Mouse (Mus musculus) liver, embryonic 13.5 days (tissue): ENCODE measurements around the gene Capg. TPM values are rescaled to one million over a fixed set of nuclear protein-coding genes. Genes with fewer than 3 reads are reported as not detected.

Experiments used
- ATAC-seq: fragments of 200-750 bp; cut with Nextera tagmentation; 2 replicates; pipeline ENCODE4 v1.8.0; 2017; ENCODE audit warnings: low read depth, mild to moderate bottlenecking, moderate number of reproducible peaks, moderate library complexity
- DNase-seq: peaks from one replicate; pipeline ENCODE4 v3.0.0; 2022
- H3K27ac ChIP-seq: fragments of 300-500 bp; sonication (generic); 2 replicates; pipeline ENCODE4 v1.5.1; 2015; ENCODE audit warnings: moderate library complexity, mild to moderate bottlenecking, inconsistent platforms
- H3K27me3 ChIP-seq: fragments of 300-500 bp; sonication (generic); 2 replicates; pipeline ENCODE4 v1.6.1; 2015; ENCODE audit warnings: mild to moderate bottlenecking, inconsistent platforms
- H3K36me3 ChIP-seq: fragments of 300-500 bp; sonication (generic); 2 replicates; pipeline ENCODE4 v1.6.1; 2015; ENCODE audit warnings: mild to moderate bottlenecking, inconsistent platforms
- H3K4me1 ChIP-seq: fragments of 300-500 bp; sonication (generic); replicated peaks from 2 replicates; pipeline ENCODE4 v1.6.1; 2015; ENCODE audit warnings: inconsistent platforms
- H3K4me2 ChIP-seq: fragments of 300-500 bp; sonication (generic); 2 replicates; pipeline ENCODE4 v1.6.1; 2015; ENCODE audit warnings: inconsistent platforms, mild to moderate bottlenecking, moderate library complexity
- H3K4me3 ChIP-seq: fragments of 300-500 bp; sonication (generic); replicated peaks from 2 replicates; pipeline ENCODE4 v1.5.1; 2015; ENCODE audit warnings: mild to moderate bottlenecking, inconsistent platforms
- H3K9ac ChIP-seq: fragments of 300-500 bp; sonication (generic); 2 replicates; pipeline ENCODE4 v1.6.1; 2015; ENCODE audit warnings: mild to moderate bottlenecking, inconsistent platforms
- H3K9me3 ChIP-seq: fragments of 300-500 bp; sonication (generic); replicated peaks from 2 replicates; pipeline ENCODE4 v1.6.1; 2016; ENCODE audit warnings: inconsistent platforms
- WGBS: fragments of 180-500 bp; shearing (Covaris S2); methylation state at CpG from one replicate; pipeline ENCODE4 v1.1.7; 2015; ENCODE audit not compliant: insufficient replicate concordance; 5-methylcytosine and 5-hydroxymethylcytosine counted together
- polyA plus RNA-seq: library from polyadenylated mRNA; unstranded; fragments of >200 nt; fragmentation: Nextera tagmentation; extraction: Ambion mirVana; gene quantifications from 2 replicates; pipeline ENCODE4 v1.2.1, GENCODE M21; 2015

Capg gene
- polyA plus RNA-seq, 1 experiment from 2014 or later: 15.2 TPM

GRCm38 (mm10) chr6:72518842-72519241, 25.3 kb upstream of the Capg start:
- Histone ChIP-seq H3K27ac (no peak overlapping the region), H3K9ac (no peak overlapping the region), H3K9me3 (no peaks in the 10 kb centered on the region), H3K4me2 (no peak overlapping the region), H3K27me3 (no peaks in the 10 kb centered on the region), H3K36me3 (no peaks in the 10 kb centered on the region), H3K4me3 (no peak overlapping the region), H3K4me1 (no peaks in the 10 kb centered on the region; the same call in 1 of the 2 replicates)
- no peak for DNase-seq
- ATAC-seq: no peak
- whole genome bisulfite sequencing: 48% methylated on average over 1 of the region's 1 CpGs

- Histone ChIP-seq H3K9me3 (no peaks in the 10 kb centered on the region), H3K27ac (no peak overlapping the region), H3K4me1 (no peaks in the 10 kb centered on the region; the same call in 1 of the 2 replicates), H3K27me3 (no peaks in the 10 kb centered on the region), H3K4me2 (no peak overlapping the region), H3K36me3 (no peaks in the 10 kb centered on the region), H3K9ac (no peak overlapping the region), H3K4me3 (no peak overlapping the region)
- DNase-seq: no peak
- ATAC-seq: no peak
- WGBS: 49% methylated on average over 8 of the region's 8 CpGs
Observed at GRCm38 (mm10) chr6:72519303-72519702, 24.9 kb upstream of the Capg start.

- WGBS: 40% methylated on average over 10 of the region's 10 CpGs
- ATAC-seq: no peak
- H3K36me3 ChIP-seq: no peaks in the 10 kb centered on the region
- no peak for DNase-seq
- H3K4me2 ChIP-seq: no peak overlapping the region
- H3K9me3 ChIP-seq: no peaks in the 10 kb centered on the region
- H3K27ac ChIP-seq: no peak overlapping the region
- no peak overlapping the region for H3K9ac ChIP-seq
- H3K4me3 ChIP-seq: no peak overlapping the region
- H3K27me3 ChIP-seq: no peaks in the 10 kb centered on the region
- H3K4me1 ChIP-seq: no peaks in the 10 kb centered on the region; the same call in 1 of the 2 replicates
Observed at GRCm38 (mm10) chr6:72519892-72520663, 24.1 kb upstream of the Capg start.

GRCm38 (mm10) chr6:72520904-72521303, 23.3 kb upstream of the Capg start:
- Histone ChIP-seq H3K9me3 (no peaks in the 10 kb centered on the region), H3K4me1 (no peaks in the 10 kb centered on the region; the same call in 1 of the 2 replicates), H3K4me3 (no peak overlapping the region), H3K4me2 (no peak overlapping the region), H3K9ac (no peak overlapping the region), H3K27me3 (no peaks in the 10 kb centered on the region), H3K36me3 (no peaks in the 10 kb centered on the region), H3K27ac (no peak overlapping the region)
- 72% methylated on average over 5 of the region's 5 CpGs for WGBS
- DNase-seq (no peak), ATAC-seq (no peak)

GRCm38 (mm10) chr6:72521607-72522006, 22.6 kb upstream of the Capg start, which contains the start of gene Sh2d6:
Gene Sh2d6, minus strand, starts transcription at chr6:72521707.
- Histone ChIP-seq H3K4me3 (no peak within 1 kb of the TSS), H3K27ac (no peak within 1 kb of the TSS), H3K4me1 (no peaks in the 10 kb centered on the region; the same call in 1 of the 2 replicates), H3K36me3 (no peaks in the 10 kb centered on the region), H3K9me3 (no peaks in the 10 kb centered on the region), H3K9ac (no peak within 1 kb of the TSS), H3K27me3 (no peaks in the 10 kb centered on the region), H3K4me2 (no peak within 1 kb of the TSS)
- 67% methylated on average over 5 of the region's 5 CpGs for WGBS
- ATAC-seq (no peak), DNase-seq (no peak)

GRCm38 (mm10) chr6:72522288-72522687, 21.9 kb upstream of the Capg start:
- Histone ChIP-seq H3K9ac (no peak overlapping the region), H3K27ac (no peak overlapping the region), H3K4me2 (no peak overlapping the region), H3K4me1 (no peaks in the 10 kb centered on the region; the same call in 1 of the 2 replicates), H3K27me3 (no peaks in the 10 kb centered on the region), H3K9me3 (no peaks in the 10 kb centered on the region), H3K4me3 (no peak overlapping the region), H3K36me3 (no peaks in the 10 kb centered on the region)
- DNase-seq (no peak), ATAC-seq (no peak)
- 73% methylated on average over 5 of the region's 5 CpGs for WGBS

- no peak for DNase-seq
- H3K4me2 ChIP-seq: no peak overlapping the region
- ATAC-seq: no peak
Observed at GRCm38 (mm10) chr6:72523222-72523621, 21.0 kb upstream of the Capg start.

GRCm38 (mm10) chr6:72524160-72524559, 20.0 kb upstream of the Capg start:
- H3K9ac ChIP-seq: no peak overlapping the region
- no peaks in the 10 kb centered on the region; the same call in 1 of the 2 replicates for H3K4me1 ChIP-seq
- H3K4me2 ChIP-seq: no peak overlapping the region
- H3K9me3 ChIP-seq: no peaks in the 10 kb centered on the region
- ATAC-seq (no peak), DNase-seq (no peak)
- H3K4me3 ChIP-seq: no peak overlapping the region
- H3K27me3 ChIP-seq: no peaks in the 10 kb centered on the region
- H3K27ac ChIP-seq: no peak overlapping the region
- WGBS: 36% methylated on average over 2 of the region's 2 CpGs
- H3K36me3 ChIP-seq: no peaks in the 10 kb centered on the region

More at GRCm38 (mm10) chr6:72523222-72523621, 21.0 kb upstream of the Capg start:
- H3K4me1 ChIP-seq: no peaks in the 10 kb centered on the region; the same call in 1 of the 2 replicates
- H3K9ac ChIP-seq: no peak overlapping the region
- H3K36me3 ChIP-seq: no peaks in the 10 kb centered on the region
- H3K27me3 ChIP-seq: no peaks in the 10 kb centered on the region
- H3K4me3 ChIP-seq: no peak overlapping the region
- H3K9me3 ChIP-seq: no peaks in the 10 kb centered on the region
- H3K27ac ChIP-seq: no peak overlapping the region
- 72% methylated on average over 4 of the region's 4 CpGs for WGBS

GRCm38 (mm10) chr6:72527070-72527469, 17.1 kb upstream of the Capg start:
- H3K36me3 ChIP-seq: no peaks in the 10 kb centered on the region
- ATAC-seq: no peak
- 66% methylated on average over 4 of the region's 4 CpGs for WGBS
- no peaks in the 10 kb centered on the region for H3K4me1 ChIP-seq
- H3K27ac ChIP-seq: no peak overlapping the region
- H3K4me3 ChIP-seq: no peak overlapping the region
- no peak overlapping the region for H3K9ac ChIP-seq
- no peak for DNase-seq
- no peaks in the 10 kb centered on the region for H3K9me3 ChIP-seq
- H3K4me2 ChIP-seq: no peak overlapping the region
- H3K27me3 ChIP-seq: no peaks in the 10 kb centered on the region

GRCm38 (mm10) chr6:72528410-72529151, 15.6 kb upstream of the Capg start:
- no peak; the same call in 1 of the 2 replicates for ATAC-seq
- DNase-seq: no peak
- H3K27me3 ChIP-seq: no peaks in the 10 kb centered on the region
- H3K4me2 ChIP-seq: no peak overlapping the region
- H3K36me3 ChIP-seq: no peaks in the 10 kb centered on the region
- no peaks in the 10 kb centered on the region for H3K9me3 ChIP-seq
- H3K9ac ChIP-seq: no peak overlapping the region
- WGBS: 66% methylated on average over 10 of the region's 10 CpGs
- no peaks in the 10 kb centered on the region for H3K4me1 ChIP-seq
- H3K4me3 ChIP-seq: no peak overlapping the region
- H3K27ac ChIP-seq: no peak overlapping the region

GRCm38 (mm10) chr6:72532580-72532979, 11.6 kb upstream of the Capg start:
- no peak for DNase-seq
- no peak overlapping the region for H3K4me2 ChIP-seq
- peaks cover 5% of the 10 kb centered on the region for H3K4me1 ChIP-seq
- no peaks in the 10 kb centered on the region for H3K27me3 ChIP-seq
- 66% methylated on average over 4 of the region's 4 CpGs for WGBS
- no peaks in the 10 kb centered on the region for H3K36me3 ChIP-seq
- no peaks in the 10 kb centered on the region for H3K9me3 ChIP-seq
- no peak overlapping the region for H3K9ac ChIP-seq
- no peak; the same call in 1 of the 2 replicates for ATAC-seq
- H3K4me3 ChIP-seq: no peak overlapping the region
- H3K27ac ChIP-seq: no peak overlapping the region
